Mouse (Mus musculus): ENCODE data around the gene Sbk1.

GRCm38 (mm10) chr7:126311822-126312221 is 39.4 kb downstream of the Sbk1 start:
- TF ChIP-seq POLR2A (IDR thresholded peaks at IDR 0.05; ENCODE audit: low read depth, low read length): no peak
- TF ChIP-seq CTCF (conservative IDR thresholded peaks at IDR 0.05; ENCODE audit: insufficient read depth, insufficient read length, low read depth, low read length): no peak
